Mouse (Mus musculus) liver, embryonic 18 days (tissue): ENCODE data around the gene Vwf. TPM values are rescaled to one million over a fixed set of nuclear protein-coding genes. Genes with fewer than 3 reads are reported as not detected.

ENCODE experiments used
- polyA plus RNA-seq: library from polyadenylated mRNA; depleted of rRNA; stranded (reverse); fragments of >200 nt; gene quantifications from 2 replicates; pipeline ENCODE4 v1.2.3, GENCODE M21; 2012; rRNA removed

Gene Vwf
- polyA plus RNA-seq = 11.6 and 13.3 TPM in 2 replicates

DNA sequence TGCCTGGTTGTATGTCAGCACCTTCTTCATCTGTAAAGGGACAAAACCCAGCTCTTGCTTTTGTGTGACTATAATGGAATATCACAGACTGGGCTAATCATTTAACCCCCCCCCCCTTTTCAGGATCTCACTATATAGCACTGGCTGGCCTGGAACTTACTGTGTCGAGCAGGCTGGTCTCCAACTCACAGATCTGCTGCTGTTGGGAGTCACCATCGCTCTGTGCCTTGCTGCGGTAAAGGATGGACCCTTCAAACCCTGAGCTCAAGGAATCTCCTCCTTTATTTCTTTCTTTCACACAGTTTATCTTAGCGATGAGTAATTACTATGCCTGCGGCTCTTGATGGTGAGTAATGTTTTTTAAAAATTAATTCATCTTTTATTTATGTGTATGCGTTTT, at the start of gene Vwf:
Gene Vwf, plus strand, starts transcription at position 301 of the 400 bp plus-strand sequence.

DNA sequence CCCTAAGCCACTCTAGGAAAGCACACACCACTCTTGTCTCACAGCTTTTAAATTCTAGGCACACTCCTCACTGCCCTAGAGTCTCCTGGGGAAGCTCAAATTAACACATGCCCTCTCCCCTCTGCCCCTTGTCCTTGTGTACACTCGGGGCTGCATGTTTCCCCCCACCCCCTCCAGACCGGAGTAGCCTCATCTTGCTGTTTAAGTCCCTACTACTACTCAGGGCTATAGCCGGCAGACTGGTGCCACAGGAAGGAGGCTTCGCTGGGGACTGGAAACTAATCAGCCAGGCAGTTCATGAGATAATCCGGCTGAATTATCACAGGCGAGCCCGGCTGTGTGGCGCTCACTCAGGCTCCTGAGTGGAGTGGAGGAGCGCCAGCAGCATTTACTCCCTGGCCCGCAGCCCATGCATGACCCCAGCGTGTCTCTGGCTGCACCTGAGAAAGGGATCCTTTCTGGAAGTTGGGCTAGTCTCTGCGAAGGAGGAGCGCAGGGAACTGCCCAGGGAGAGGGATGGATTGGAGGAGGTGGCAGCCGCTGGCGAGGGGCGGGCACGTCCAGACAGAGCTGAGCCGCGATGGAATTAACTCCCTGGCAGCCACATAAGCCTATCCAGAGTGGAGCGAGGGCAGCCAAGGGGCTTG, 143.6 kb downstream of the Vwf start, which contains the start of gene Ano2:
Gene Ano2, plus strand, starts transcription at position 363 of the 647 bp plus-strand sequence.

Other genes with a start within 250 kb of the Vwf start
- 17.3 and 17.8 TPM in 2 replicates for gene Ltbr, start 232.9 kb upstream of the Vwf start, polyA plus RNA-seq
- gene Scnn1a, start 226.1 kb upstream of the Vwf start, polyA plus RNA-seq = 1.0 and 1.1 TPM in 2 replicates
- 35.6 and 36.2 TPM in 2 replicates for gene Tnfrsf1a, start 197.4 kb upstream of the Vwf start, polyA plus RNA-seq
- gene Plekhg6, start 166.0 kb upstream of the Vwf start, polyA plus RNA-seq = 0.77 and 1.1 TPM in 2 replicates
- 267 and 400 TPM in 2 replicates for gene Cd9, start 52.0 kb upstream of the Vwf start, polyA plus RNA-seq
- gene Ano2, start 143.6 kb downstream of the Vwf start, polyA plus RNA-seq = 0.05 TPM in 1 of 2 replicates, not detected in the other